Mouse (Mus musculus) left cerebral cortex, adult 9 months (tissue): ENCODE results near the gene Ccdc148.

Source experiments
- DNase-seq, 2 experiments: peaks; one replicate each; pipeline ENCODE4 v3.0.0; 2022; ENCODE audit warnings: low spot score in 2 of 2

The Ccdc148 gene

GRCm38 (mm10) chr2:59160605-59160963 lies at the start of gene Ccdc148, which contains the start of gene Pkp4:
TSS of gene Ccdc148 (minus strand) at chr2:59160683.
TSS of gene Pkp4 (plus strand) at chr2:59160850.
- DNase-seq, result peak; percentile 91 to 93

GRCm38 (mm10) chr2:59208276-59208675 lies 47.8 kb upstream of the Ccdc148 start:
- no peak for DNase-seq

- no peak for DNase-seq
Observed at GRCm38 (mm10) chr2:59207725-59208124, 47.2 kb upstream of the Ccdc148 start.

GRCm38 (mm10) chr2:59207240-59207639 lies 46.8 kb upstream of the Ccdc148 start:
- no peak for DNase-seq

- no peak for DNase-seq
Observed at GRCm38 (mm10) chr2:59206190-59206589, 45.7 kb upstream of the Ccdc148 start.

- peak in 1 of 2 experiments; percentile 49 for DNase-seq
Observed at GRCm38 (mm10) chr2:59205092-59205491, 44.6 kb upstream of the Ccdc148 start.

GRCm38 (mm10) chr2:59203627-59204425 lies 43.3 kb upstream of the Ccdc148 start:
- no peak for DNase-seq

- no peak for DNase-seq
Observed at GRCm38 (mm10) chr2:59202930-59203329, 42.4 kb upstream of the Ccdc148 start.

GRCm38 (mm10) chr2:59200511-59200910 lies 40.0 kb upstream of the Ccdc148 start:
- DNase-seq, result no peak

- no peak for DNase-seq
Observed at GRCm38 (mm10) chr2:59199476-59199976, 39.0 kb upstream of the Ccdc148 start.

GRCm38 (mm10) chr2:59197156-59197555 lies 36.7 kb upstream of the Ccdc148 start:
- no peak for DNase-seq

GRCm38 (mm10) chr2:59193117-59193516 lies 32.6 kb upstream of the Ccdc148 start:
- DNase-seq, result no peak

- DNase-seq, result no peak
Observed at GRCm38 (mm10) chr2:59191466-59191865, 31.0 kb upstream of the Ccdc148 start.

- DNase-seq, result no peak
Observed at GRCm38 (mm10) chr2:59190186-59190585, 29.7 kb upstream of the Ccdc148 start.

- no peak for DNase-seq
Observed at GRCm38 (mm10) chr2:59189661-59190185, 29.2 kb upstream of the Ccdc148 start.

- DNase-seq, result no peak
Observed at GRCm38 (mm10) chr2:59188306-59188705, 27.8 kb upstream of the Ccdc148 start.

GRCm38 (mm10) chr2:59186966-59187365 lies 26.5 kb upstream of the Ccdc148 start:
- no peak for DNase-seq

GRCm38 (mm10) chr2:59186122-59186521 lies 25.6 kb upstream of the Ccdc148 start:
- no peak for DNase-seq

- no peak for DNase-seq
Observed at GRCm38 (mm10) chr2:59184107-59185064, 23.9 kb upstream of the Ccdc148 start.

GRCm38 (mm10) chr2:59183541-59183940 lies 23.1 kb upstream of the Ccdc148 start:
- DNase-seq, result no peak

GRCm38 (mm10) chr2:59181321-59182113 lies 21.0 kb upstream of the Ccdc148 start:
- no peak for DNase-seq
